Comparison of ENCODE assay signal across 21 mouse cellular contexts in genomic region chr9:54530836-54531235, GRCm38 (mm10). TPM values are rescaled to one million over a fixed set of nuclear protein-coding genes. Genes with fewer than 3 reads are reported as not detected.
"Had no signal": no experiment of that assay in that cellular context is flagged by ENCODE, and none has a peak within 500 bp of the region (broad histone marks: within the 10 kb centered on the region; RNA-seq: fewer than 3 reads in every experiment).

No protein-coding gene starts in this region.

- H3K27me3 ChIP-seq: midbrain, embryonic 12.5 days; neural tube, embryonic 13.5 days; stomach, embryonic 15.5 days had no signal

- ATAC-seq: midbrain, embryonic 16.5 days had no signal

- H3K4me2 ChIP-seq: lung, embryonic 14.5 days; midbrain, embryonic 12.5 days; neural tube, embryonic 13.5 days; neural tube, embryonic 15.5 days; stomach, embryonic 15.5 days had no signal

- H3K9me3 ChIP-seq: midbrain, embryonic 10.5 days; midbrain, embryonic 12.5 days; neural tube, embryonic 13.5 days; neural tube, embryonic 15.5 days; stomach, embryonic 15.5 days had no signal

- H3K36me3 ChIP-seq: midbrain, embryonic 10.5 days; midbrain, embryonic 12.5 days; neural tube, embryonic 13.5 days; neural tube, embryonic 15.5 days; stomach, embryonic 15.5 days had no signal

- H3K4me3 ChIP-seq: midbrain, embryonic 10.5 days; midbrain, embryonic 12.5 days; myocyte; neural tube, embryonic 13.5 days; neural tube, embryonic 15.5 days; stomach, embryonic 15.5 days had no signal

- DNase-seq: lung, adult 18-20 months; lung, embryonic 14.5 days; lung, postnatal 10 days; lung, postnatal 4 days; midbrain, embryonic 14.5 days; right cerebral cortex, postnatal 14 days; thymus, postnatal 14 days; thymus, postnatal 36 days had no signal

- H3K4me1 ChIP-seq: midbrain, embryonic 10.5 days; stomach, embryonic 15.5 days had no signal

- H3K27ac ChIP-seq: midbrain, embryonic 10.5 days; midbrain, embryonic 12.5 days; neural tube, embryonic 13.5 days; neural tube, embryonic 15.5 days; stomach, embryonic 15.5 days; stomach, postnatal 0 days had no signal

- H3K9ac ChIP-seq: lung, embryonic 14.5 days; midbrain, embryonic 12.5 days; neural tube, embryonic 13.5 days; neural tube, embryonic 15.5 days; stomach, embryonic 15.5 days had no signal

RNA-seq across cellular contexts. Expression of gene Sh2d7, which starts 7.9 kb away (rescaled TPM):
- total RNA-seq: megakaryocyte, adult 5-6 weeks; megakaryocyte-erythroid progenitor cell, adult 5-6 weeks had no signal
- polyA plus RNA-seq: lung, embryonic 14.5 days; lung, embryonic 16.5 days; midbrain, embryonic 10.5 days; midbrain, embryonic 14.5 days; midbrain, embryonic 16.5 days; myocyte; neural tube, embryonic 11.5 days; neural tube, embryonic 13.5 days; neural tube, embryonic 15.5 days; spleen, adult 2 months; stomach, embryonic 15.5 days had no signal

RNA-seq across cellular contexts. Expression of gene Cib2, which starts 29.2 kb away (rescaled TPM):
- total RNA-seq: megakaryocyte-erythroid progenitor cell, adult 5-6 weeks had no signal
